Mouse (Mus musculus): ENCODE measurements around the gene H2afv. TPM values are rescaled to one million over a fixed set of nuclear protein-coding genes. Genes with fewer than 3 reads are reported as not detected.
A peak's percentile ranks its signal among the peaks of the same experiment; 100 is the strongest.

H2afv gene
- polyA plus RNA-seq, 1 experiment from 2014 or later = 581 TPM

- DNase-seq (no peak), ATAC-seq (ENCODE audit: insufficient read depth) (no peak)
- Histone ChIP-seq H3K27me3 (ENCODE audit: insufficient read depth, low read length) (no peaks in the 10 kb centered on the region), H3K9me3 (ENCODE audit: low read depth, low read length) (no peaks in the 10 kb centered on the region), H3K4me1 (ENCODE audit: insufficient read depth) (0 out of 2 replicates have a peak, but pooled peaks cover 4% of the 10 kb centered on the region), H3K9ac (no peak overlapping the region), H3K36me3 (ENCODE audit: insufficient read depth) (no peaks in the 10 kb centered on the region), H3K4me2 (no peak overlapping the region), H3K27ac (ENCODE audit: low read depth) (no peak overlapping the region), H3K4me3 (ENCODE audit: low read depth, low read length) (no peak overlapping the region)
- TF ChIP-seq CTCF (IDR thresholded peaks at IDR 0.05; ENCODE audit: low read depth) = no peak
- 60% methylated on average over 3 of the region's 3 CpGs for WGBS
Observed at GRCm38 (mm10) chr11:6484244-6484959, 40.2 kb upstream of the H2afv start.

GRCm38 (mm10) chr11:6483103-6483502 is 38.9 kb upstream of the H2afv start:
- Histone ChIP-seq H3K27ac (ENCODE audit: low read depth) (no peak overlapping the region), H3K9me3 (ENCODE audit: low read depth, low read length) (no peaks in the 10 kb centered on the region), H3K27me3 (ENCODE audit: insufficient read depth, low read length) (no peaks in the 10 kb centered on the region), H3K4me3 (ENCODE audit: low read depth, low read length) (no peak overlapping the region), H3K4me2 (no peak overlapping the region), H3K4me1 (ENCODE audit: insufficient read depth) (0 out of 2 replicates have a peak, but pooled peaks cover 4% of the 10 kb centered on the region), H3K36me3 (ENCODE audit: insufficient read depth) (no peaks in the 10 kb centered on the region), H3K9ac (no peak overlapping the region)
- ATAC-seq (ENCODE audit: insufficient read depth) (no peak), DNase-seq (no peak)
- 73% methylated on average over 2 of the region's 2 CpGs for WGBS
- TF ChIP-seq CTCF (IDR thresholded peaks at IDR 0.05; ENCODE audit: low read depth) = no peak

- H3K4me1 ChIP-seq (ENCODE audit: insufficient read depth) = no peaks in the 10 kb centered on the region
- no peak overlapping the region for H3K27ac ChIP-seq (ENCODE audit: low read depth)
- no peak for TF ChIP-seq CTCF (IDR thresholded peaks at IDR 0.05; ENCODE audit: low read depth)
- 42% methylated on average over 6 of the region's 6 CpGs for WGBS
- ATAC-seq (ENCODE audit: insufficient read depth) (peak; percentile 19; the same call in 1 of the 2 replicates), DNase-seq (peak; percentile 43)
- H3K9me3 ChIP-seq (ENCODE audit: low read depth, low read length) = no peaks in the 10 kb centered on the region
- H3K4me2 ChIP-seq = no peak overlapping the region
- no peaks in the 10 kb centered on the region for H3K27me3 ChIP-seq (ENCODE audit: insufficient read depth, low read length)
- H3K36me3 ChIP-seq (ENCODE audit: insufficient read depth) = no peaks in the 10 kb centered on the region
- no peak overlapping the region for H3K4me3 ChIP-seq (ENCODE audit: low read depth, low read length)
- no peak overlapping the region for H3K9ac ChIP-seq
Observed at GRCm38 (mm10) chr11:6481669-6482185, 37.5 kb upstream of the H2afv start.

GRCm38 (mm10) chr11:6480681-6481405 is 36.6 kb upstream of the H2afv start:
- Histone ChIP-seq H3K4me3 (ENCODE audit: low read depth, low read length) (no peak overlapping the region), H3K9me3 (ENCODE audit: low read depth, low read length) (no peaks in the 10 kb centered on the region), H3K4me2 (no peak overlapping the region), H3K4me1 (ENCODE audit: insufficient read depth) (no peaks in the 10 kb centered on the region), H3K27ac (ENCODE audit: low read depth) (no peak overlapping the region), H3K9ac (no peak overlapping the region), H3K36me3 (ENCODE audit: insufficient read depth) (no peaks in the 10 kb centered on the region), H3K27me3 (ENCODE audit: insufficient read depth, low read length) (no peaks in the 10 kb centered on the region)
- 73% methylated on average over 13 of the region's 13 CpGs for WGBS
- TF ChIP-seq CTCF (IDR thresholded peaks at IDR 0.05; ENCODE audit: low read depth) = no peak
- ATAC-seq (ENCODE audit: insufficient read depth) (no peak), DNase-seq (no peak)

- H3K27me3 ChIP-seq (ENCODE audit: insufficient read depth, low read length) = no peaks in the 10 kb centered on the region
- no peak overlapping the region for H3K9ac ChIP-seq
- DNase-seq (no peak), ATAC-seq (ENCODE audit: insufficient read depth) (no peak)
- WGBS = 64% methylated on average over 7 of the region's 7 CpGs
- H3K4me3 ChIP-seq (ENCODE audit: low read depth, low read length) = no peak overlapping the region
- no peaks in the 10 kb centered on the region for H3K36me3 ChIP-seq (ENCODE audit: insufficient read depth)
- H3K27ac ChIP-seq (ENCODE audit: low read depth) = no peak overlapping the region
- H3K4me1 ChIP-seq (ENCODE audit: insufficient read depth) = no peaks in the 10 kb centered on the region
- no peak overlapping the region for H3K4me2 ChIP-seq
- H3K9me3 ChIP-seq (ENCODE audit: low read depth, low read length) = no peaks in the 10 kb centered on the region
- TF ChIP-seq CTCF (IDR thresholded peaks at IDR 0.05; ENCODE audit: low read depth) = no peak
Observed at GRCm38 (mm10) chr11:6480191-6480590, 35.9 kb upstream of the H2afv start.

GRCm38 (mm10) chr11:6479231-6479630 is 35.0 kb upstream of the H2afv start:
- DNase-seq (no peak), ATAC-seq (ENCODE audit: insufficient read depth) (no peak)
- Histone ChIP-seq H3K27me3 (ENCODE audit: insufficient read depth, low read length) (no peaks in the 10 kb centered on the region), H3K4me2 (no peak overlapping the region), H3K9ac (no peak overlapping the region), H3K4me1 (ENCODE audit: insufficient read depth) (0 out of 2 replicates have a peak, but pooled peaks cover under 1% of the 10 kb centered on the region), H3K9me3 (ENCODE audit: low read depth, low read length) (no peaks in the 10 kb centered on the region), H3K4me3 (ENCODE audit: low read depth, low read length) (no peak overlapping the region), H3K36me3 (ENCODE audit: insufficient read depth) (peaks cover 3% of the 10 kb centered on the region; the same call in 1 of the 2 replicates), H3K27ac (ENCODE audit: low read depth) (no peak overlapping the region)
- no peak for TF ChIP-seq CTCF (IDR thresholded peaks at IDR 0.05; ENCODE audit: low read depth)
- WGBS = 78% methylated on average over 2 of the region's 2 CpGs

GRCm38 (mm10) chr11:6477350-6477749 is 33.1 kb upstream of the H2afv start:
- H3K9ac ChIP-seq = no peak overlapping the region
- H3K4me1 ChIP-seq (ENCODE audit: insufficient read depth) = 0 out of 2 replicates have a peak, but pooled peaks cover 6% of the 10 kb centered on the region
- no peaks in the 10 kb centered on the region for H3K9me3 ChIP-seq (ENCODE audit: low read depth, low read length)
- 89% methylated on average over 1 of the region's 1 CpGs for WGBS
- H3K4me2 ChIP-seq = no peak overlapping the region
- no peak for TF ChIP-seq CTCF (IDR thresholded peaks at IDR 0.05; ENCODE audit: low read depth)
- peaks cover 14% of the 10 kb centered on the region; the same call in 1 of the 2 replicates for H3K36me3 ChIP-seq (ENCODE audit: insufficient read depth)
- H3K27ac ChIP-seq (ENCODE audit: low read depth) = no peak overlapping the region
- ATAC-seq (ENCODE audit: insufficient read depth) = no peak
- no peak for DNase-seq
- no peak overlapping the region for H3K4me3 ChIP-seq (ENCODE audit: low read depth, low read length)
- no peaks in the 10 kb centered on the region for H3K27me3 ChIP-seq (ENCODE audit: insufficient read depth, low read length)

All from lung, embryonic 14.5 days (tissue).